Mouse (Mus musculus) neural tube, embryonic 14.5 days (tissue): ENCODE data around the gene Dhx36. TPM values are rescaled to one million over a fixed set of nuclear protein-coding genes. Genes with fewer than 3 reads are reported as not detected.
A peak's percentile ranks its signal among the peaks of the same experiment; 100 is the strongest.

Source experiments
- ATAC-seq: fragments of 200-750 bp; cut with Nextera tagmentation; 2 replicates; pipeline ENCODE4 v1.8.0; 2017; ENCODE audit warnings: low read depth, mild to moderate bottlenecking, moderate TSS enrichment, moderate library complexity
- H3K27ac ChIP-seq: fragments of 300-500 bp; sonication (generic); 2 replicates; pipeline ENCODE4 v1.5.1; 2014; ENCODE audit warnings: low read depth, mild to moderate bottlenecking, control low read depth, low read length, moderate library complexity, mixed read lengths
- H3K27me3 ChIP-seq: fragments of 300-500 bp; sonication (generic); 2 replicates; pipeline ENCODE4 v1.6.1; 2014; ENCODE audit warnings: low read length; ENCODE audit not compliant: control insufficient read depth, insufficient read depth
- H3K36me3 ChIP-seq: fragments of 300-500 bp; sonication (generic); 2 replicates; pipeline ENCODE4 v1.6.1; 2014; ENCODE audit warnings: low read length, mixed read lengths; ENCODE audit not compliant: control insufficient read depth, insufficient read depth
- H3K4me1 ChIP-seq: fragments of 300-500 bp; sonication (generic); 2 replicates; pipeline ENCODE4 v1.6.1; 2014; ENCODE audit warnings: low read length; ENCODE audit not compliant: control insufficient read depth, insufficient read depth
- H3K4me2 ChIP-seq: fragments of 300-500 bp; sonication (generic); 2 replicates; pipeline ENCODE4 v1.6.1; 2014; ENCODE audit warnings: mild to moderate bottlenecking, low read depth, low read length, control low read depth
- H3K4me3 ChIP-seq: fragments of 300-500 bp; sonication (generic); 2 replicates; pipeline ENCODE4 v1.5.1; 2014; ENCODE audit warnings: low read depth, low read length, control low read depth, mixed read lengths
- H3K9ac ChIP-seq: fragments of 300-500 bp; sonication (generic); replicated peaks from 2 replicates; pipeline ENCODE4 v1.6.1; 2014; ENCODE audit warnings: low read depth, mild to moderate bottlenecking, control low read depth, low read length, mixed read lengths
- H3K9me3 ChIP-seq: fragments of 300-500 bp; sonication (generic); 2 replicates; pipeline ENCODE4 v1.6.1; 2016; ENCODE audit warnings: low read length; ENCODE audit not compliant: control insufficient read depth
- WGBS: fragments of 180-500 bp; shearing (Covaris S2); extraction: QIAGEN DNeasy Blood & Tissue Kit; methylation state at CpG from one replicate; pipeline ENCODE4 v1.1.7; 2014; 5-methylcytosine and 5-hydroxymethylcytosine counted together
- polyA plus RNA-seq: library from polyadenylated mRNA; unstranded; fragments of >200 nt; fragmentation: Nextera tagmentation; extraction: Ambion mirVana; gene quantifications from 2 replicates; pipeline ENCODE4 v1.2.1, GENCODE M21; 2014

The Dhx36 gene
- polyA plus RNA-seq: 63.7 and 64.5 TPM in 2 replicates

- Histone ChIP-seq H3K4me1 (peaks cover 16% of the 10 kb centered on the region), H3K9ac (peak within 1 kb of the TSS; percentile 95), H3K9me3 (no peaks in the 10 kb centered on the region), H3K4me3 (peak within 1 kb of the TSS; percentile 97), H3K27ac (peak within 1 kb of the TSS; percentile 98), H3K4me2 (peak within 1 kb of the TSS; percentile 83), H3K27me3 (no peaks in the 10 kb centered on the region), H3K36me3 (no peaks in the 10 kb centered on the region)
- peak; percentile 100 for ATAC-seq
- WGBS: under 1% methylated on average over 66 of the region's 66 CpGs
Measured at GRCm38 (mm10) chr3:62506488-62507205, at the start of gene Dhx36. TSS of gene Dhx36 (minus strand) at chr3:62507004.

- H3K27me3 ChIP-seq: no peaks in the 10 kb centered on the region
- WGBS: 79% methylated on average over 5 of the region's 5 CpGs
- H3K9me3 ChIP-seq: no peaks in the 10 kb centered on the region
- no peak overlapping the region for H3K4me3 ChIP-seq
- H3K9ac ChIP-seq: no peak overlapping the region
- H3K36me3 ChIP-seq: no peaks in the 10 kb centered on the region
- no peak overlapping the region for H3K27ac ChIP-seq
- ATAC-seq: no peak
- H3K4me1 ChIP-seq: no peaks in the 10 kb centered on the region
- no peak overlapping the region for H3K4me2 ChIP-seq
Measured at GRCm38 (mm10) chr3:62527593-62527992, 20.8 kb upstream of the Dhx36 start.

DNA sequence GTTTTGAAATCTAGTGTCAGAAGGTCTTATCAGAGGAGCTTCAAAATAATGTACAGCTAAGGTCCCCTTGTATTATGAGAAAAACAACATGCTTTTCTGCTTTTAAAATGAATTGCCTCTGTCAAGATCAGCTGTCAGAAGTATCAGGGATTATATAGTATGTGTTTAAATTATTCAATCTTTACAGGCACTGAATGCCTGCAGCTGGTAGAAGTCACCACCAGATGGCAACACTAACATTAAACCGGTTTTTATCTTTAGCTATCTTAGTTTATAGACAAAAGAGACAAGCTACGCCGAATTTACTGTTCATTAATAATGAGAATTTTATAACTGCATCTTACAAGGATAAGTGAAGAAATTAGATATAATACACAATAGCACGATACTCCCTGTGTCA lies 20.4 kb upstream of the Dhx36 start:
- Histone ChIP-seq H3K27me3 (no peaks in the 10 kb centered on the region), H3K9ac (no peak overlapping the region), H3K4me2 (no peak overlapping the region), H3K4me1 (no peaks in the 10 kb centered on the region), H3K36me3 (no peaks in the 10 kb centered on the region), H3K27ac (no peak overlapping the region), H3K9me3 (no peaks in the 10 kb centered on the region), H3K4me3 (no peak overlapping the region)
- WGBS: 36% methylated on average over 4 of the region's 4 CpGs
- no peak for ATAC-seq

DNA sequence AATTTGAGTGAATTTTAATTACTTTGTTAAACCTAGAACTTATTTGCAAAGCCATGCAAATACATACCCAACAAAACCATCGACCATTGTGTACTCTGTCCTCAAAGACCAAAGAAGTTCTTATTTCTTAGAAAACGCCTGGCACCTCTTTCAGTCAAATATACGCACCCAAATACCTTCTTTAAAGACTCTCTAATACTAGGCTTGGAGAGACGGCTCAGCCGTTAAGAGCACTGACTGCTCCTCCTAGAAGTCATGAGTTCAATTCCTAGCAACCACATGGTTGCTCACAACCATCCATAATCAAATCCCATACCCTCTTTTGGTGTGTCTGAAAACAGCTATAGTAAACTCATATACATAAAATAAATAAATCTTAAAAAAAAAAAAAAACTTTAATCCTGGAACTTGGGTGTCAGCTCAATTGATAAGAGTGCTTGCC lies 423 bp upstream of the Dhx36 start:
- peaks cover 16% of the 10 kb centered on the region for H3K4me1 ChIP-seq
- no peaks in the 10 kb centered on the region for H3K36me3 ChIP-seq
- peak; percentile 12 for ATAC-seq
- WGBS: 45% methylated on average over 5 of the region's 5 CpGs
- no peaks in the 10 kb centered on the region for H3K27me3 ChIP-seq
- H3K9ac ChIP-seq: no peak overlapping the region
- H3K4me3 ChIP-seq: peak overlapping the region; percentile 97
- no peak overlapping the region for H3K27ac ChIP-seq
- peak overlapping the region; percentile 44 for H3K4me2 ChIP-seq
- no peaks in the 10 kb centered on the region for H3K9me3 ChIP-seq

GRCm38 (mm10) chr3:62505166-62505900 lies 1.5 kb downstream of the Dhx36 start:
- ATAC-seq: no peak
- Histone ChIP-seq H3K4me3 (peak overlapping the region; percentile 97), H3K27ac (no peak overlapping the region), H3K4me1 (peaks cover 16% of the 10 kb centered on the region), H3K36me3 (peaks cover 9% of the 10 kb centered on the region), H3K9ac (peak overlapping the region; percentile 95; the same call in 1 of the 2 replicates), H3K9me3 (no peaks in the 10 kb centered on the region), H3K27me3 (no peaks in the 10 kb centered on the region), H3K4me2 (peak overlapping the region; percentile 83)
- WGBS: 76% methylated on average over 5 of the region's 5 CpGs

GRCm38 (mm10) chr3:62499327-62499726 lies 7.5 kb downstream of the Dhx36 start:
- no peak overlapping the region for H3K4me2 ChIP-seq
- H3K4me3 ChIP-seq: no peak overlapping the region
- no peaks in the 10 kb centered on the region for H3K9me3 ChIP-seq
- H3K27ac ChIP-seq: no peak overlapping the region
- no peak overlapping the region for H3K9ac ChIP-seq
- ATAC-seq: no peak
- no peaks in the 10 kb centered on the region for H3K4me1 ChIP-seq
- no peaks in the 10 kb centered on the region for H3K27me3 ChIP-seq
- 77% methylated on average over 4 of the region's 4 CpGs for WGBS
- H3K36me3 ChIP-seq: peaks cover 34% of the 10 kb centered on the region

- Histone ChIP-seq H3K9ac (no peak overlapping the region), H3K4me3 (no peak overlapping the region), H3K4me2 (no peak overlapping the region), H3K4me1 (no peaks in the 10 kb centered on the region), H3K9me3 (no peaks in the 10 kb centered on the region), H3K27ac (no peak overlapping the region), H3K36me3 (peaks cover 40% of the 10 kb centered on the region), H3K27me3 (no peaks in the 10 kb centered on the region)
- WGBS: 89% methylated on average over 6 of the region's 6 CpGs
- no peak for ATAC-seq
Measured at GRCm38 (mm10) chr3:62492568-62492967, 14.2 kb downstream of the Dhx36 start.

DNA sequence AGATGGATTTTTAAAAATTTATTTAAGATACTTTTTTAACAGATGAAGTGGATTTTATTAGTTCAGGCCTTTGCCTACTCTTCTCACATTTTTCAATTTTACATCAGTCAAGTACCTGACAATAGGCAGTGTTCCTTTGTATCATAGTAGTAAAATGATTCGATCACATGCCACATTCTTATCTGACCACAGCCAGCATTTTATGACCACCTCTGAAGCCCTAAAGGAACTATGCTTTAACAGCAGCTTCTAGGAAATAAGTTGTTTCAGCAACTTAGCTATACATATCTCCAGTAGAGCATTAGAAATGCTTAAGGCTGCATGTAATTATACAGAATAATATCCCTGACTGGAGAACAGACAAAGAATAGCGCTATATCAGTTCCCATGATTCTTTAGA lies 22.5 kb downstream of the Dhx36 start:
- H3K36me3 ChIP-seq: peaks cover 30% of the 10 kb centered on the region
- ATAC-seq: no peak
- WGBS: 94% methylated on average over 2 of the region's 2 CpGs

GRCm38 (mm10) chr3:62470179-62470578 lies 36.6 kb downstream of the Dhx36 start:
- no peak overlapping the region for H3K4me2 ChIP-seq
- no peak overlapping the region for H3K9ac ChIP-seq
- H3K4me3 ChIP-seq: no peak overlapping the region
- peaks cover 57% of the 10 kb centered on the region for H3K36me3 ChIP-seq
- no peaks in the 10 kb centered on the region for H3K4me1 ChIP-seq
- H3K27me3 ChIP-seq: no peaks in the 10 kb centered on the region
- no peak overlapping the region for H3K27ac ChIP-seq
- H3K9me3 ChIP-seq: no peaks in the 10 kb centered on the region
- 96% methylated on average over 1 of the region's 1 CpGs for WGBS
- no peak for ATAC-seq

More for the DNA sequence above, 22.5 kb downstream of the Dhx36 start:
- Histone ChIP-seq H3K27ac (no peak overlapping the region), H3K4me2 (no peak overlapping the region), H3K27me3 (no peaks in the 10 kb centered on the region), H3K9ac (no peak overlapping the region), H3K9me3 (no peaks in the 10 kb centered on the region), H3K4me1 (no peaks in the 10 kb centered on the region), H3K4me3 (no peak overlapping the region)
